Mouse (Mus musculus) heart, postnatal 0 days (tissue): Measurements from ENCODE around the gene Bdh2.

Experiments used
- CTCF ChIP-seq: IDR thresholded peaks from 2 replicates; pipeline ENCODE4 v1.5.1; 2016; ENCODE audit warnings: antibody characterized with exemption, control low read depth, low read depth
- EP300 ChIP-seq: IDR thresholded peaks from 2 replicates; pipeline ENCODE4 v1.6.1; 2016; ENCODE audit warnings: antibody characterized with exemption, low read depth

GRCm38 (mm10) chr3:135273047-135273446 is 8.0 kb upstream of the Bdh2 start:
- TF ChIP-seq CTCF, result no peak
- no peak for TF ChIP-seq EP300
